Mouse (Mus musculus) large intestine, adult 2 months (tissue): Measurements from ENCODE around the gene Lrg1. TPM values are rescaled to one million over a fixed set of nuclear protein-coding genes. Genes with fewer than 3 reads are reported as not detected.
A peak's percentile ranks its signal among the peaks of the same experiment; 100 is the strongest.
"Not testable (repeated sequence)": the region's sequence is repeated elsewhere in the genome, so short reads cannot be mapped to it uniquely, and the experiment has no call there.

ENCODE experiments used
- DNase-seq: peaks from one replicate; pipeline ENCODE4 v3.0.0-alpha.2; 2012; ENCODE audit warnings: low read depth, low spot score
- WGBS: fragments of 180-500 bp; shearing (Covaris S2); methylation state at CpG from one replicate; pipeline ENCODE4 v1.1.7; 2018; 5-methylcytosine and 5-hydroxymethylcytosine counted together
- polyA plus RNA-seq: library from polyadenylated mRNA; depleted of rRNA; stranded (reverse); fragments of >200 nt; gene quantifications from 2 replicates; pipeline ENCODE4 v1.2.3, GENCODE M21; 2012

Lrg1 gene
- polyA plus RNA-seq, 1 experiment, result 29.5 TPM

- 50% methylated on average over 5 of the region's 5 CpGs for WGBS
- peak; percentile 40 for DNase-seq
Measured at GRCm38 (mm10) chr17:56111864-56112263, 9.9 kb downstream of the Lrg1 start.

GRCm38 (mm10) chr17:56111021-56111420, 10.8 kb downstream of the Lrg1 start:
- DNase-seq, result no peak
- WGBS, result 72% methylated on average over 1 of the region's 1 CpGs

DNA sequence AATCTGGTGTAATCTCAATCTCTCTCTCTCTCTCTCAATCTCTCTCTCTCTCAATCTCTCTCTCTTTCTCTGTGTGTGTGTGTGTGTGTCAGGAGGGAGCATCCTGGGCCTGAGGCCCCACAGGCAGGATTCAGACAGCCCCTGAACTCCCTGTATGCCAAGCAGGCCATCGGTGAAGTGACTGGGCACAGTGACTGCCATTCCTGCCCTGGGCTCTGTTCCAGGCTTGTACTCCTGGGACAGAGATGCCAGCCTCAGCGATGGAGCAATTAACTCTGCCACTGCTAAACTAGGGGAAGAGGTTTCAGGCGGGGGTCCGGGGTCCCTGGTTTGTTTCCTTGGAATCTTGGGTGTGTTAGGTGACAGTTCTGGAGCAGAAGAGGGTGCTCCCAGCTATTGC, 11.2 kb downstream of the Lrg1 start:
- 66% methylated on average over 4 of the region's 4 CpGs for WGBS

DNA sequence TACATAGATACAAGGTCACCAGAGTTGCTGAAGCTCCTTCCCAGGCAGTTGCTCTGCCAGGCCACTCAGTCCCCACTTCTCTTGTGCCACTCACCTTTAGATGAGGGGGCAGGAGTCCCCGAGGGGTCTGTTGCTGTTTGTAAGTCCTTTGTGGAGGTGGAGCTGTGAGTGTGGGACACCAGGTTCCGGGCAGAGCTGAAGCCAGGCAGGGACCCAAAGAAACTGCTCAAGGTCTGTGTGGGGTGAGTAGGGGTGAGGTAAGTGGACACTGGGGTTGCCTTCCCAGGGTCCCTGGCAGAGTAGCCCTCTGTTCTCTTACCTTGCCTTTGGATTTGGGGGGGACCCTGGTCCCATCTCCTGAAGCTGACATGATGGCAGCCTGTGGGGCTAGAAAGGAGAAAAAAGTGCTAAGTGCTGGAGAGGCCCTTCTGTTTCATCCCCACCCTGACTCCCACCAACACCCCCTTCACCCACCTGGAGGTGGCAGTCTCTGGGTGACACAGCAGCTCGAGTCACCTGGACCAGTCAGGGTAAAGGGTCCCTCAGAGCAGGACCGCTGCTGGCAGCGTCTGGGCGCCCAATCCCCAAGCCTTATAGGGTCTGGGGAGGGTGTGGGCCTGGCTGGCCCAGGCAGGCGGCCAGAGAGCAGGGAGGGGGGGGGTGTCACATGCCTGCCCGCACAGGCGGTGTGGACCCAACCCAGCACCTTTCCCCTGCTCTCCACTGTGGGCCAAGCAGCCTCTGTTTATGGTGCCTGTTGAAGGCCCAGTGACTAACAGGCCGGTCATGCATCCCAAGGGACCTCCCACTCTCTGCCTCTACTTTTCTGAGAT, 12.4 kb downstream of the Lrg1 start, which contains the start of gene Plin4:
Gene Plin4 (minus strand): TSS at position 585 of the 833 bp plus-strand sequence.
- DNase-seq, result no peak
- WGBS, result 43% methylated on average over 10 of the region's 10 CpGs

More for the DNA sequence above, 11.2 kb downstream of the Lrg1 start:
- DNase-seq, result no peak

DNA sequence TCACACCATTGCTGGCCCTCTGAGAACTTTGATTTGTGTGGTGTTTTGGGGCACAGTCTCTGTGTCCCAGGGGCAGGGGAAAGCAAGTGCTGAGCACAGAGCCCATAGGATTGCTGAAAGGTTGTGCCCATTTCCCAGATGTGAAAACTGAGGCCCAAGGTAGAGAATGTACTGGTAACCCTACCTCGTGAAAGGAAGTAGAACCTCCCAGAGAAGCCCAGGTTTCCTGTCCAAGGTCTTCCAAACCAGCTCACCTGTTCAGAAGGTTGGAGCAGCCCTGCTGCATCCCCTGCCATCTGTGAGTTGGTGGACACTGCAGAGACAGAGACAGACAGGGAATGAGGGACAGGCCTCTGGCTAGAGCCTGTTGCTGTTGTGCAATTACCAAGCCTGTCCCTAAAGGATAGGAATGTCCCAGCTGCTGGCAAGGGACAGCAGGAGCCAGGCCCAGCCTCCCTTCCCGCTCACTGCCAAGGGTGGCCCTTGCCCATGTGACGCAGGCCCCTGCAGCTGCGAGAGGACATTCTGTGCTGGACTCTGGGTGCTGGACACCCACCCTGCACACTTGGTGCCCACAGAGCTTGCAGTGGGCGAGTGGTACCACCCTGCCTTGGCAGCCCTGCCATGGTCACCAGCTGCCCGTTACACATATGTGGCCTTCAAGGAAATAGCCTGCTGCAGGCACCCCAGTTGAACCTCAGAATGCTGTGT, 13.3 kb downstream of the Lrg1 start:
- no peak for DNase-seq
- WGBS, result 74% methylated on average over 6 of the region's 6 CpGs

- no peak for DNase-seq
- 67% methylated on average over 2 of the region's 2 CpGs for WGBS
Measured at GRCm38 (mm10) chr17:56107736-56108135, 14.1 kb downstream of the Lrg1 start.

- DNase-seq, result no peak
- 74% methylated on average over 4 of the region's 4 CpGs for WGBS
Measured at GRCm38 (mm10) chr17:56106981-56107380, 14.8 kb downstream of the Lrg1 start.

GRCm38 (mm10) chr17:56106436-56106835, 15.4 kb downstream of the Lrg1 start:
- not testable (repeated sequence) for DNase-seq
- 93% methylated on average over 4 of the region's 4 CpGs for WGBS

GRCm38 (mm10) chr17:56104821-56105220, 17.0 kb downstream of the Lrg1 start:
- WGBS, result 93% methylated on average over 2 of the region's 5 CpGs

GRCm38 (mm10) chr17:56103465-56104285, 18.1 kb downstream of the Lrg1 start:
- WGBS, result 96% methylated on average over 8 of the region's 8 CpGs

More at GRCm38 (mm10) chr17:56104821-56105220, 17.0 kb downstream of the Lrg1 start:
- not testable (repeated sequence) for DNase-seq

DNA sequence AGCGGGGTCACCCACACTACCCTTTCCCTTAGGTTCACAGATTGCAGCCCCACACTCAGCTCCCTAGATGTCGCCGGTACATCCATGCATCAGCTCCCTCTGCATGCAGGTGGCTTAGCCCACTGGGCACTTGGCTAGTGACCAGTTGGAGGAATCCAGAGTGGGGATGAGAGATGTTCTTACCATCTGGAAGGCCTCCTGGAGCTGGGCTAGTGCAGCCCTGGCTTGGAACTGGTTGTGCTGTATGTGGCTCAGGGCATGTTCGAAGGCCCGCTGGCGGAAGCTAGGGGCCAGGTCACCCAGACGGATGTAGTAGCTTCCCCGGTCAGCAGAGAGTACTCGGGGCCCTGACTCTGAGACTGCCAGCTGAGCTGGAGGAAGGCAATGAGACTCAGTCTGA, 18.9 kb downstream of the Lrg1 start:
- no peak for DNase-seq
- 94% methylated on average over 9 of the region's 9 CpGs for WGBS

More at GRCm38 (mm10) chr17:56103465-56104285, 18.1 kb downstream of the Lrg1 start:
- DNase-seq, result no peak

DNA sequence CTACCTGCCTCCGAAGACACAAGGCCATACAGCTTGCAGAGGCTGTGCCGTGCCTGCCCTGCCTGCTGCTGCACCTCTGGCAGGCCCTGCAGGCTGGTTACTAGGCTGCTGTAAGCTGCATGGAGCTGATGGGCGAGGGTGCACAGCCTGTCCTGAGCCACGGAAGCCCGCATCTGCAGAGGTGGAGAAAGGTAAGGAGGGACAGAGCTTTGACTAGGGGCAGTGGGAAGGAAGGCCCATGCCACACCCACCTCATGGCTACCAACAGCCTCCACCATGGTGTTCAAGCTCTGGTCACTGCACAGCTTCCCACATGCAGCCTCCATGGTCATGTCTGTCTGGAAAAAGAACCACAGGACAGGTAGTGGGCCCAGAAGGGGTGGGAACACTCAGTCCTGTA, 19.6 kb downstream of the Lrg1 start:
- WGBS, result 90% methylated on average over 5 of the region's 5 CpGs
- DNase-seq, result no peak

DNA sequence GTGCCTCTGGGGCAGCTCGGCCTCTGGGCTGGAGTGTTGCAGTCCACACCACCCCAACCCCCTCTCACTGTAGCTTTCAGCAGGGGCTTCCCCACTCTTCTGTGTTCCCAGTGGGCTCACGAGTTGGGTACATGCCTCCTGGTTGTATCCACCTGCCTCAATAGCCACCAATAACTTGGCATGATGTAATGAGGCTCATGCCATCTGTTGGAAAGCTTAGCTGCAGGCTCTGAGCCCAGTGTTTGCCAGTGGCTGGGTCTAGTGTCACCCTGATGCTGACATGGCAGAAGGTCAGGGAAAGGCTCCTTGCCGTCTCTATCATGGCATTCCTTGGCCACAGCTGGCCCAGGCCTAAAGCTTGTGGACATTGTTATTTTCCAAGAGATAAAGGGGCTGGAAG, 21.0 kb downstream of the Lrg1 start:
- no peak for DNase-seq
- 92% methylated on average over 3 of the region's 3 CpGs for WGBS

DNA sequence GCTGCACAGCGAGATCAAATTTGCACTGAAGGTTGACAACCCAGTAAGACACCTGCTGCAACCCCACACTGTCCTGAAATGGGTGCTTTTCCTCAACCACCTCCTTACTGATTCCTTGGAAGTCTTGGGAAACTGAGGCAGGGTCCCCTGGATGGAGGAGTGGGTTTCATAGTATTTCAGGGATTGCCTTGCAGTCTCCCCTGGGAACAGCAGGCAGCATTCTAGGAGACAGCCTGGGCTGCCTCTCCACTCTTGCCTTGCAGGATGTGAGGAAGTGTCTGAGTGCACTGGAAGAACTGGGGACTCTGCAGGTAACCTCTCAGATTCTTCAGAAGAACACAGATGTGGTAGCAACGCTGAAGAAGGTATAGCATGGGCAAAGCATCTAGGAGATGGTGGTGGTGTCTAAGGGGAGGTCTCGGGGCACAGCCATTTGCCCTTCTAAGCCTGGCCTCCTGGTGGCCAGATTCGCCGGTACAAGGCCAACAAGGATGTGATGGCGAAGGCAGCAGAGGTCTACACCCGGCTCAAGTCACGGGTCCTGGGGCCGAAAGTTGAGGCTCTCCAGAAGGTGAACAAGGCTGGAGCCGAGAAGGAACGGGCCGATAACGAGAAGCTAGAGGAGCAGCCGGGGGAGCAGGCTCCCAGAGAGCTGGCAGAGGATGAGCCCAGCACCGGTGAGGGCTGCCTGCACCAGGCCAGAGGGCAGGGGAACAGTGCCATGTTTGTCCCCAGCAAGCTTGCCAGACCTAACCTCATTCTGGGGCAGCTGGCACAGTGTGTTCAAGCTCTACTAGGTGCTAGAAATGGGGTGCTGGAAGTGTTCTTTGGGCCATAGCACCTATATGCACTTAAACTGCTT, 22.9 kb downstream of the Lrg1 start:
- 92% methylated on average over 15 of the region's 15 CpGs for WGBS
- no peak for DNase-seq

GRCm38 (mm10) chr17:56098180-56098579, 23.6 kb downstream of the Lrg1 start:
- no peak for DNase-seq
- WGBS, result 94% methylated on average over 8 of the region's 8 CpGs

DNA sequence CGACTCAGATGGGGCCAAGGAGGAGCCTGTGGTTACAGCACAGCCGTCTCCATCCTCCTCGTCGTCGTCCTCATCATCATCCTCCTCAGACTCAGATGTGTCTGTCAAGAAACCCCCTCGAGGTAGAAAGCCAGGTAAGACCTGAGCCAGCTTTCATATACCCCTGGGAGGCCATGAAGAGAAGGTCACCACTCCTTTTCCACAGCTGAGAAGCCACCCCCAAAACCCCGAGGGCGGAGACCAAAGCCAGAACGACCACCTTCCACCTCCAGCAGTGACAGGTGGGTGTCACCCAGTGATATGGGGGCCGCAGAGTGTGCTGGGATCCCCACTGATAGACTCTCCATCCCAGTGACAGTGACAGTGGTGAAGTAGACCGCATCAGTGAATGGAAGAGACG, 24.9 kb downstream of the Lrg1 start:
- no peak for DNase-seq
- 88% methylated on average over 12 of the region's 12 CpGs for WGBS

GRCm38 (mm10) chr17:56092794-56093193, 29.0 kb downstream of the Lrg1 start:
- WGBS, result 96% methylated on average over 1 of the region's 1 CpGs
- no peak for DNase-seq

GRCm38 (mm10) chr17:56092312-56092711, 29.5 kb downstream of the Lrg1 start:
- WGBS, result 92% methylated on average over 1 of the region's 1 CpGs
- DNase-seq, result no peak
